Mouse (Mus musculus) common myeloid progenitor, adult 5-6 weeks (primary cell): ENCODE results near the gene Eri3. TPM values are rescaled to one million over a fixed set of nuclear protein-coding genes. Genes with fewer than 3 reads are reported as not detected.

Source experiments
- ATAC-seq: replicated peaks from 2 replicates; pipeline ENCODE4 v1.8.0; 2016; ENCODE audit warnings: low read depth, mild to moderate bottlenecking, moderate TSS enrichment, inconsistent platforms; ENCODE audit not compliant: poor library complexity, severe bottlenecking
- total RNA-seq: library from RNA; stranded (forward); fragments of 200-1000, 187-1606 nt; gene quantifications from 2 replicates; pipeline ENCODE4 v1.2.3, GENCODE M21; 2017

Eri3 gene
- total RNA-seq, 1 experiment from 2014 or later: 37.4 TPM

- ATAC-seq: peak; percentile 63; the same call in 1 of the 2 replicates
Measured at GRCm38 (mm10) chr4:117705361-117705760, 155.2 kb downstream of the Eri3 start.

- ATAC-seq: no peak
Measured at GRCm38 (mm10) chr4:117708780-117709550, 158.8 kb downstream of the Eri3 start.

- no peak for ATAC-seq
Measured at GRCm38 (mm10) chr4:117712314-117712713, 162.1 kb downstream of the Eri3 start.

- ATAC-seq: no peak
Measured at GRCm38 (mm10) chr4:117713303-117714098, 163.3 kb downstream of the Eri3 start.

Other genes with a start within 250 kb of the Eri3 start
- 86.4 and 99.5 TPM in 2 replicates for gene Rnf220, start 53.3 kb upstream of the Eri3 start, total RNA-seq
- gene Dmap1, start 131.9 kb downstream of the Eri3 start, total RNA-seq: 24.5 and 29.5 TPM in 2 replicates
- not detected in 2 replicates for gene Gm12845, start 174.0 kb downstream of the Eri3 start, total RNA-seq
- not detected in 2 replicates for gene Klf17, start 215.3 kb downstream of the Eri3 start, total RNA-seq